Mouse (Mus musculus): ENCODE measurements around the gene Ireb2. TPM values are rescaled to one million over a fixed set of nuclear protein-coding genes. Genes with fewer than 3 reads are reported as not detected.
"Not testable (repeated sequence)": the region's sequence is repeated elsewhere in the genome, so short reads cannot be mapped to it uniquely, and the experiment has no call there.

Ireb2 gene
- polyA plus RNA-seq, 1 experiment from 2014 or later, result 26.2 TPM

GRCm38 (mm10) chr9:54843887-54844286, 19.7 kb upstream of the Ireb2 start:
- WGBS, result 57% methylated on average over 6 of the region's 6 CpGs
- no peaks in the 10 kb centered on the region for H3K4me1 ChIP-seq

GRCm38 (mm10) chr9:54844556-54845176, 18.9 kb upstream of the Ireb2 start:
- no peaks in the 10 kb centered on the region for H3K27me3 ChIP-seq
- no peak overlapping the region for H3K4me3 ChIP-seq (replicated peaks)
- H3K27ac ChIP-seq (replicated peaks), result no peak overlapping the region
- WGBS, result 74% methylated on average over 3 of the region's 3 CpGs
- H3K36me3 ChIP-seq, result no peaks in the 10 kb centered on the region
- H3K9ac ChIP-seq, result no peak overlapping the region
- H3K4me2 ChIP-seq (replicated peaks), result no peak overlapping the region
- no peaks in the 10 kb centered on the region for H3K9me3 ChIP-seq (replicated peaks)
- H3K4me1 ChIP-seq, result no peaks in the 10 kb centered on the region
- no peak for ATAC-seq (ENCODE audit: insufficient number of reproducible peaks, low FRiP score, low TSS enrichment, low read depth)

More at GRCm38 (mm10) chr9:54843887-54844286, 19.7 kb upstream of the Ireb2 start:
- no peak overlapping the region for H3K4me3 ChIP-seq (replicated peaks)
- H3K9ac ChIP-seq, result no peak overlapping the region
- no peaks in the 10 kb centered on the region for H3K27me3 ChIP-seq
- no peak overlapping the region for H3K4me2 ChIP-seq (replicated peaks)
- no peak overlapping the region for H3K27ac ChIP-seq (replicated peaks)
- ATAC-seq (ENCODE audit: insufficient number of reproducible peaks, low FRiP score, low TSS enrichment, low read depth), result no peak
- H3K36me3 ChIP-seq, result no peaks in the 10 kb centered on the region
- no peaks in the 10 kb centered on the region for H3K9me3 ChIP-seq (replicated peaks)

GRCm38 (mm10) chr9:54848203-54848602, 15.4 kb upstream of the Ireb2 start:
- no peak overlapping the region for H3K9ac ChIP-seq
- H3K27me3 ChIP-seq, result no peaks in the 10 kb centered on the region
- no peak overlapping the region for H3K4me3 ChIP-seq (replicated peaks)
- no peaks in the 10 kb centered on the region for H3K9me3 ChIP-seq (replicated peaks)
- H3K4me2 ChIP-seq (replicated peaks), result no peak overlapping the region
- no peaks in the 10 kb centered on the region for H3K4me1 ChIP-seq
- no peaks in the 10 kb centered on the region for H3K36me3 ChIP-seq
- H3K27ac ChIP-seq (replicated peaks), result no peak overlapping the region
- ATAC-seq (ENCODE audit: insufficient number of reproducible peaks, low FRiP score, low TSS enrichment, low read depth), result no peak

DNA sequence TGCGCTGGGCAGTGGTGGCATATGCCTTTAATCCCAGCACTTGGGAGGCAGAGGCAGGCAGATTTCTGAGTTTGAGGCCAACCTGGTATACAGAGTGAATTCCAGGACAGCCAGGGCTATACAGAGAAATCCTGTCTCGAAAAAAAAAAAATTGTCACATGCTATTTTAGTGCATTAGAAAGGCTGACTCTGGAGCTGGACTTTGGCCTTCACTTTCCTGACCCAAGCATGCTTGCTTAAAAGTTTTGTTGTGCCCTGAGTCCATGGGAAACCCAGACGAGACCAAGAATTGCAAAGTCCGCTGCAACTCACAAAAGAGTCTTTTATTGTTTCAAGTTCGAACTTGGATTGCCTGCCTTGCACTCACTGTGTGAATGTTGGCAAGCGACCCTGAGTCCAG, 10.6 kb upstream of the Ireb2 start:
- H3K4me1 ChIP-seq; H3K4me2 ChIP-seq (replicated peaks); H3K36me3 ChIP-seq; H3K27ac ChIP-seq (replicated peaks); H3K9me3 ChIP-seq (replicated peaks); H3K9ac ChIP-seq; ATAC-seq (ENCODE audit: insufficient number of reproducible peaks, low FRiP score, low TSS enrichment, low read depth); H3K4me3 ChIP-seq (replicated peaks); H3K27me3 ChIP-seq: not testable (repeated sequence)
- 75% methylated on average over 6 of the region's 6 CpGs for WGBS

- 74% methylated on average over 4 of the region's 4 CpGs for WGBS
- no peaks in the 10 kb centered on the region for H3K4me1 ChIP-seq
- no peak overlapping the region for H3K4me3 ChIP-seq (replicated peaks)
- no peak overlapping the region for H3K27ac ChIP-seq (replicated peaks)
- H3K9ac ChIP-seq, result no peak overlapping the region
- no peaks in the 10 kb centered on the region for H3K9me3 ChIP-seq (replicated peaks)
- no peak for ATAC-seq (ENCODE audit: insufficient number of reproducible peaks, low FRiP score, low TSS enrichment, low read depth)
- no peaks in the 10 kb centered on the region for H3K36me3 ChIP-seq
- no peaks in the 10 kb centered on the region for H3K27me3 ChIP-seq
- H3K4me2 ChIP-seq (replicated peaks), result no peak overlapping the region
Observed at GRCm38 (mm10) chr9:54853619-54854018, 10.0 kb upstream of the Ireb2 start.

- ATAC-seq (ENCODE audit: insufficient number of reproducible peaks, low FRiP score, low TSS enrichment, low read depth), result no peak
- 21% methylated on average over 6 of the region's 6 CpGs for WGBS
- Histone ChIP-seq H3K36me3 (no peaks in the 10 kb centered on the region), H3K9ac (no peak overlapping the region), H3K27ac (replicated peaks) (no peak overlapping the region), H3K27me3 (no peaks in the 10 kb centered on the region), H3K4me3 (replicated peaks) (no peak overlapping the region), H3K4me2 (replicated peaks) (no peak overlapping the region), H3K9me3 (replicated peaks) (no peaks in the 10 kb centered on the region), H3K4me1 (no peaks in the 10 kb centered on the region)
Observed at GRCm38 (mm10) chr9:54855638-54856037, 8.0 kb upstream of the Ireb2 start.

- Histone ChIP-seq H3K36me3 (no peaks in the 10 kb centered on the region), H3K4me1 (no peaks in the 10 kb centered on the region), H3K4me2 (replicated peaks) (no peak overlapping the region), H3K9me3 (replicated peaks) (no peaks in the 10 kb centered on the region), H3K9ac (no peak overlapping the region), H3K27ac (replicated peaks) (no peak overlapping the region), H3K27me3 (no peaks in the 10 kb centered on the region), H3K4me3 (replicated peaks) (no peak overlapping the region)
- WGBS, result 55% methylated on average over 6 of the region's 6 CpGs
- no peak for ATAC-seq (ENCODE audit: insufficient number of reproducible peaks, low FRiP score, low TSS enrichment, low read depth)
Observed at GRCm38 (mm10) chr9:54856121-54856520, 7.5 kb upstream of the Ireb2 start.

- H3K9me3 ChIP-seq (replicated peaks), result no peaks in the 10 kb centered on the region
- WGBS, result 33% methylated on average over 3 of the region's 3 CpGs
- no peaks in the 10 kb centered on the region for H3K36me3 ChIP-seq
Observed at GRCm38 (mm10) chr9:54857474-54857873, 6.1 kb upstream of the Ireb2 start.

DNA sequence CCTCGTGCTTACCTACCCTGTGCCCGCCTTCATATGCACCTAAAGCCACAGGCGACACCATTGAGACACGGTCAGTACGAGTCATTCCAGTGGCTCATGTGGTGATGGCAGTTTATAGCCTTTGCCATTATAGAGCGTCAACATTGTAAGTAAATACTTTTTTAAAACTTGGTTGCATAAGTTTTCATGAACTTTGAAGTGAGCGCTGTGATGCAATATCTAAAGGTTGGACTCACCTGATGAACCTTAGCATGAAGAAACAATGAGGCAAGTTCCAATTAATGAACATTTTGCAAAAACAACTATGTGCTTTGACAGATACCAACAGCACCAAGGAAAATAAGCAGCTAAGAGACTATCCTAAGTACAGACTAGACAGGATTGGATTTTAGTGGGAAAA, 3.1 kb upstream of the Ireb2 start:
- Histone ChIP-seq H3K36me3 (peaks cover 2% of the 10 kb centered on the region; the same call in 1 of the 2 replicates), H3K4me3 (replicated peaks) (no peak overlapping the region), H3K9me3 (replicated peaks) (no peaks in the 10 kb centered on the region), H3K9ac (no peak overlapping the region), H3K4me1 (peaks cover 12% of the 10 kb centered on the region), H3K4me2 (replicated peaks) (no peak overlapping the region), H3K27me3 (no peaks in the 10 kb centered on the region), H3K27ac (replicated peaks) (no peak overlapping the region)
- ATAC-seq (ENCODE audit: insufficient number of reproducible peaks, low FRiP score, low TSS enrichment, low read depth), result no peak
- WGBS, result 83% methylated on average over 7 of the region's 7 CpGs

More at GRCm38 (mm10) chr9:54857474-54857873, 6.1 kb upstream of the Ireb2 start:
- ATAC-seq (ENCODE audit: insufficient number of reproducible peaks, low FRiP score, low TSS enrichment, low read depth), result no peak
- Histone ChIP-seq H3K9ac (no peak overlapping the region), H3K27ac (replicated peaks) (no peak overlapping the region), H3K4me1 (no peaks in the 10 kb centered on the region), H3K27me3 (no peaks in the 10 kb centered on the region), H3K4me2 (replicated peaks) (no peak overlapping the region), H3K4me3 (replicated peaks) (no peak overlapping the region)

DNA sequence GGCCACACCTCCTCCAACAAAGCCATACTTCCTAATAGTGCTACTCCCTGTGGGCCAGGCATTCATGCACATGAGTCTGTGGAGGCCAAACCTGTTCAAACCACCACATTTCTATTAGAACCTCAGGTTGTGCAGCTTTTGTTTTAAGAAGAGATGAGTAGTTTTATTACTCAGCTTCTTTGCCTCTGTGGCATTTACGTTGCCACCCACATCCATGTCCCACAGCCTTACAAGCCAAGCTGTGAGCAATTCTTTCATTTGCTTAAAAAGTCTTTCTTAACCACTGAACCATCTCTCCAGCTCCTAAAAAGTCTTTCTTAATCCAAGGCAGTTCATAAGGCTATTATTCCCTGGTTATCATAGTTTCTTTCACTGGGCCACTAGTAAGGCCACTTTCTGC, 15.2 kb downstream of the Ireb2 start:
- Histone ChIP-seq H3K27me3 (no peaks in the 10 kb centered on the region), H3K36me3 (peaks cover 30% of the 10 kb centered on the region), H3K4me2 (replicated peaks) (no peak overlapping the region), H3K9ac (no peak overlapping the region), H3K4me3 (replicated peaks) (no peak overlapping the region), H3K27ac (replicated peaks) (no peak overlapping the region), H3K9me3 (replicated peaks) (no peaks in the 10 kb centered on the region), H3K4me1 (no peaks in the 10 kb centered on the region)
- ATAC-seq (ENCODE audit: insufficient number of reproducible peaks, low FRiP score, low TSS enrichment, low read depth), result no peak
- 95% methylated on average over 1 of the region's 1 CpGs for WGBS

GRCm38 (mm10) chr9:54892111-54892510, 28.5 kb downstream of the Ireb2 start:
- 74% methylated on average over 4 of the region's 4 CpGs for WGBS
- Histone ChIP-seq H3K4me2 (replicated peaks) (no peak overlapping the region), H3K27ac (replicated peaks) (no peak overlapping the region), H3K27me3 (no peaks in the 10 kb centered on the region), H3K4me1 (no peaks in the 10 kb centered on the region), H3K9me3 (replicated peaks) (no peaks in the 10 kb centered on the region), H3K9ac (no peak overlapping the region), H3K4me3 (replicated peaks) (no peak overlapping the region), H3K36me3 (peaks cover 47% of the 10 kb centered on the region)
- no peak for ATAC-seq (ENCODE audit: insufficient number of reproducible peaks, low FRiP score, low TSS enrichment, low read depth)

GRCm38 (mm10) chr9:54897097-54897496, 33.5 kb downstream of the Ireb2 start:
- Histone ChIP-seq H3K9ac (no peak overlapping the region), H3K27ac (replicated peaks) (no peak overlapping the region), H3K4me1 (no peaks in the 10 kb centered on the region), H3K9me3 (replicated peaks) (no peaks in the 10 kb centered on the region), H3K36me3 (peaks cover 49% of the 10 kb centered on the region), H3K27me3 (no peaks in the 10 kb centered on the region), H3K4me3 (replicated peaks) (no peak overlapping the region), H3K4me2 (replicated peaks) (no peak overlapping the region)
- ATAC-seq (ENCODE audit: insufficient number of reproducible peaks, low FRiP score, low TSS enrichment, low read depth), result no peak
- WGBS, result 89% methylated on average over 3 of the region's 3 CpGs
